Mouse (Mus musculus): ENCODE measurements around the gene Haghl. TPM values are rescaled to one million over a fixed set of nuclear protein-coding genes. Genes with fewer than 3 reads are reported as not detected.
"Not testable (repeated sequence)": the region's sequence is repeated elsewhere in the genome, so short reads cannot be mapped to it uniquely, and the experiment has no call there.

Gene Haghl
- total RNA-seq, 2 experiments from 2014 or later = 112 to 123 TPM

- intact Hi-C loops (cut with DNase I) = no loop called here
- Histone ChIP-seq H3K27ac (peak overlapping the region; percentile 89), H3K4me3 (peak overlapping the region; percentile 29)
- DNase-seq (ENCODE audit: extremely low spot score in 1 of 2, low spot score in 2 of 2) = peak; percentile 81 to 87
- TF ChIP-seq CTCF (IDR thresholded peaks at IDR 0.05) = peak; percentile 56
Measured at GRCm38 (mm10) chr17:25813471-25813870, 28.0 kb upstream of the Haghl start.

- H3K4me3 ChIP-seq = peak overlapping the region; percentile 63
- peak overlapping the region; percentile 99 for H3K27ac ChIP-seq
- no peak for DNase-seq (ENCODE audit: extremely low spot score in 1 of 2, low spot score in 2 of 2)
- intact Hi-C loops (cut with DNase I) = no loop called here
- TF ChIP-seq CTCF (IDR thresholded peaks at IDR 0.05) = no peak
Measured at GRCm38 (mm10) chr17:25810890-25811289, 25.4 kb upstream of the Haghl start.

GRCm38 (mm10) chr17:25809606-25810340 lies 24.3 kb upstream of the Haghl start:
- intact Hi-C loops (cut with DNase I) = no loop called here
- TF ChIP-seq CTCF (IDR thresholded peaks at IDR 0.05) = no peak; the same call in 1 of the 2 replicates
- peak overlapping the region; percentile 99 for H3K27ac ChIP-seq
- H3K4me3 ChIP-seq = peak overlapping the region; percentile 63
- peak in 1 of 2 experiments; percentile 54 for DNase-seq (ENCODE audit: extremely low spot score in 1 of 2, low spot score in 2 of 2)

- Histone ChIP-seq H3K27ac (peak within 1 kb of the TSS; percentile 99), H3K4me3 (peak within 1 kb of the TSS; percentile 63)
- peak; percentile 49 for TF ChIP-seq CTCF (IDR thresholded peaks at IDR 0.05)
- DNase-seq (ENCODE audit: extremely low spot score in 1 of 2, low spot score in 2 of 2) = peak; percentile 91 to 92
- intact Hi-C loops (cut with DNase I) = no loop called here
Measured at GRCm38 (mm10) chr17:25808789-25809605, 23.5 kb upstream of the Haghl start, which contains the start of gene Fbxl16. TSS of gene Fbxl16 (plus strand) at chr17:25809085.

GRCm38 (mm10) chr17:25808028-25808427 lies 22.6 kb upstream of the Haghl start:
- peak overlapping the region; percentile 90 for H3K27ac ChIP-seq
- peak overlapping the region; percentile 63 for H3K4me3 ChIP-seq
- intact Hi-C loops (cut with DNase I) = no loop called here
- TF ChIP-seq CTCF (IDR thresholded peaks at IDR 0.05) = no peak
- DNase-seq (ENCODE audit: extremely low spot score in 1 of 2, low spot score in 2 of 2) = no peak

GRCm38 (mm10) chr17:25807452-25807851 lies 22.0 kb upstream of the Haghl start:
- TF ChIP-seq CTCF (IDR thresholded peaks at IDR 0.05) = peak; percentile 34
- DNase-seq (ENCODE audit: extremely low spot score in 1 of 2, low spot score in 2 of 2); intact Hi-C loops (cut with DNase I); H3K4me3 ChIP-seq; H3K27ac ChIP-seq: not testable (repeated sequence)

- no peak for TF ChIP-seq CTCF (IDR thresholded peaks at IDR 0.05)
- no peak for DNase-seq (ENCODE audit: extremely low spot score in 1 of 2, low spot score in 2 of 2)
- H3K4me3 ChIP-seq = no peak overlapping the region
- no peak overlapping the region for H3K27ac ChIP-seq
- intact Hi-C loops (cut with DNase I) = no loop called here
Measured at GRCm38 (mm10) chr17:25806507-25806906, 21.0 kb upstream of the Haghl start.

GRCm38 (mm10) chr17:25802825-25803517 lies 17.5 kb upstream of the Haghl start:
- intact Hi-C loops (cut with DNase I) = loop anchor here (5.0 kb wide), 2 partner anchors 231 to 406 kb away; partner anchors contain the start of gene Sox8
- Histone ChIP-seq H3K27ac (peak overlapping the region; percentile 96), H3K4me3 (peak overlapping the region; percentile 37)
- DNase-seq (ENCODE audit: extremely low spot score in 1 of 2, low spot score in 2 of 2) = peak; percentile 77 to 82
- TF ChIP-seq CTCF (IDR thresholded peaks at IDR 0.05) = no peak

- H3K27ac ChIP-seq = peak overlapping the region; percentile 51
- intact Hi-C loops (cut with DNase I) = loop anchor here (1.0 to 5.0 kb wide), 5 partner anchors 28 to 404 kb away; partner anchors contain the start of genes Narfl and Sox8
- no peak overlapping the region for H3K4me3 ChIP-seq
- peak; percentile 89 for TF ChIP-seq CTCF (IDR thresholded peaks at IDR 0.05)
- DNase-seq (ENCODE audit: extremely low spot score in 1 of 2, low spot score in 2 of 2) = peak; percentile 58 to 67
Measured at GRCm38 (mm10) chr17:25801029-25801428, 15.6 kb upstream of the Haghl start.

GRCm38 (mm10) chr17:25796951-25797369 lies 11.5 kb upstream of the Haghl start, which contains the start of gene Metrn:
TSS of gene Metrn (minus strand) at chr17:25797136.
- H3K27ac ChIP-seq = peak within 1 kb of the TSS; percentile 76
- TF ChIP-seq CTCF (IDR thresholded peaks at IDR 0.05) = no peak
- H3K4me3 ChIP-seq = peak within 1 kb of the TSS; percentile 53
- intact Hi-C loops (cut with DNase I) = loop anchor here (1.0 kb wide), 1 partner anchor 24 kb away; the partner anchor contains the start of gene Narfl
- DNase-seq (ENCODE audit: extremely low spot score in 1 of 2, low spot score in 2 of 2) = peak; percentile 76 to 81

- intact Hi-C loops (cut with DNase I) = no loop called here
- Histone ChIP-seq H3K4me3 (peak overlapping the region; percentile 53), H3K27ac (peak overlapping the region; percentile 76)
- no peak for TF ChIP-seq CTCF (IDR thresholded peaks at IDR 0.05)
- DNase-seq (ENCODE audit: extremely low spot score in 1 of 2, low spot score in 2 of 2) = no peak
Measured at GRCm38 (mm10) chr17:25796211-25796771, 10.8 kb upstream of the Haghl start.

Data from left cerebral cortex, adult 2 months (tissue).